Mouse (Mus musculus): ENCODE results near the gene Htra1.

DNA sequence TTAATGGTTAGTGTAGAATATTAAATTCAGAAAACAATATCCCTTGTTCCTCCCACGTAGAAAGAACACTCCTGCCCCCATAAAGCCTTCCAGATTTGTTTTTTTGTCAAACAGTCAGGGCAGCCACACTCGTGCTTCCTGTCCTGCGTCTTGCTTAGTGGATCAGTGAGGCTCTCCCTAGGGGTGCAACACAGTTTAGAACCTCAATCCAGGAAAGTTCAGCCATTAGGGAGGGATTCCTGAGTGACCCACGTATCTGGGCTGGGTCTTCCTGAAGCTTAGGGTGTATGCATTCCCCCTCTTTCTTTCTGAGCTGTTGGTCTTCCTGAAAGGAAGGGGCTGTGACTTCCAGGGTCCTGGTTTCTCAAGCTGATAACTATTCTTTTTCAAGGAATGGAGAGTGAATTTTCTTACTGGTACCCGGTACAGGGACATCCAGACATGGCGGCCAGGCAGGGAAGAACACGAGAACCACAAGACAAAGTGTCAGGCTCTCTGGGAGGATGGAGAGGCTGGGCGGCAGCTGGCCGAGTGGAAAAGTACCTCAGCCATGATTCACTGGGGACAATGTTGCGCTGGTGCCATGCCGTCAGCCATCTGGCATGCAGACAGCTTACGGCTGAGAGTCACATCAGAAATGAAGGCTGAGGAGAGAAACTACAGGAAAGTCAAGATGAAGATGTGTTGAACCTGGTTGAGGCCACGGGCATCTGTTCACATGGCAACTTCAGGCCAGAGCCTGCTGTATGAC is 12.8 kb upstream of the Htra1 start:
- TF ChIP-seq POLR2A (IDR thresholded peaks at IDR 0.05; ENCODE audit: low read depth, low read length) (no peak), CTCF (conservative IDR thresholded peaks at IDR 0.05; ENCODE audit: insufficient read depth, insufficient read length, low read depth, low read length) (no peak)
